Mouse (Mus musculus) stomach, postnatal 0 days (tissue): ENCODE measurements around the gene Flt3. TPM values are rescaled to one million over a fixed set of nuclear protein-coding genes. Genes with fewer than 3 reads are reported as not detected.

Source experiments
- ATAC-seq: fragments of 200-750 bp; cut with Nextera tagmentation; 2 replicates; pipeline ENCODE4 v1.8.0; 2017; ENCODE audit not compliant: low FRiP score, low TSS enrichment
- DNase-seq: peaks from one replicate; pipeline ENCODE4 v3.0.0-alpha.2; 2016; ENCODE audit warnings: low spot score
- H3K27ac ChIP-seq: fragments of 300-500 bp; sonication (generic); replicated peaks from 2 replicates; pipeline ENCODE4 v1.5.1; 2014; ENCODE audit warnings: mild to moderate bottlenecking, control low read depth
- H3K27me3 ChIP-seq: fragments of 300-500 bp; sonication (generic); 2 replicates; pipeline ENCODE4 v1.6.1; 2014; ENCODE audit warnings: low read length; ENCODE audit not compliant: control insufficient read depth, insufficient read depth
- H3K36me3 ChIP-seq: fragments of 300-500 bp; sonication (generic); 2 replicates; pipeline ENCODE4 v1.6.1; 2014; ENCODE audit warnings: low read length, mixed read lengths; ENCODE audit not compliant: control insufficient read depth, insufficient read depth
- H3K4me1 ChIP-seq: fragments of 300-500 bp; sonication (generic); replicated peaks from 2 replicates; pipeline ENCODE4 v1.6.1; 2014; ENCODE audit warnings: antibody characterized with exemption; ENCODE audit not compliant: control insufficient read depth, insufficient read depth
- H3K4me2 ChIP-seq: fragments of 300-500 bp; sonication (generic); replicated peaks from 2 replicates; pipeline ENCODE4 v1.6.1; 2014; ENCODE audit warnings: low read depth, mild to moderate bottlenecking, control low read depth, moderate library complexity
- H3K4me3 ChIP-seq: fragments of 300-500 bp; sonication (generic); 2 replicates; pipeline ENCODE4 v1.5.1; 2014; ENCODE audit warnings: low read depth, low read length, control low read depth
- H3K9ac ChIP-seq: fragments of 300-500 bp; sonication (generic); 2 replicates; pipeline ENCODE4 v1.6.1; 2014; ENCODE audit warnings: mild to moderate bottlenecking, low read length, control low read depth, mixed read lengths
- H3K9me3 ChIP-seq: fragments of 300-500 bp; sonication (generic); 2 replicates; pipeline ENCODE4 v1.6.1; 2016; ENCODE audit warnings: low read length; ENCODE audit not compliant: control insufficient read depth
- CTCF ChIP-seq: IDR thresholded peaks from 2 replicates; pipeline ENCODE4 v1.5.1; 2016; ENCODE audit warnings: antibody characterized with exemption, low read depth, mild to moderate bottlenecking, moderate library complexity
- EP300 ChIP-seq: optimal IDR thresholded peaks from 2 replicates; pipeline ENCODE3; 2016; ENCODE audit warnings: antibody characterized with exemption
- WGBS: fragments of 180-500 bp; shearing (Covaris S2); extraction: QIAGEN DNeasy Blood & Tissue Kit; methylation state at CpG from one replicate; pipeline ENCODE4 v1.1.7; 2014; 5-methylcytosine and 5-hydroxymethylcytosine counted together
- polyA plus RNA-seq: library from polyadenylated mRNA; unstranded; fragments of >200 nt; fragmentation: Nextera tagmentation; extraction: Ambion mirVana; gene quantifications from 2 replicates; pipeline ENCODE4 v1.2.1, GENCODE M21; 2015

Gene Flt3
- polyA plus RNA-seq, 1 experiment from 2014 or later, result 0.10 TPM

GRCm38 (mm10) chr5:147355788-147356187 lies 44.5 kb downstream of the Flt3 start:
- no peak for TF ChIP-seq CTCF
- TF ChIP-seq EP300, result no peak
- Histone ChIP-seq H3K9me3 (no peaks in the 10 kb centered on the region), H3K27ac (no peak overlapping the region), H3K4me2 (no peak overlapping the region), H3K27me3 (no peaks in the 10 kb centered on the region), H3K36me3 (no peaks in the 10 kb centered on the region), H3K4me1 (no peaks in the 10 kb centered on the region), H3K9ac (no peak overlapping the region), H3K4me3 (no peak overlapping the region)
- ATAC-seq (no peak), DNase-seq (no peak)
- WGBS, result 56% methylated on average over 3 of the region's 3 CpGs

GRCm38 (mm10) chr5:147354985-147355384 lies 45.3 kb downstream of the Flt3 start:
- Histone ChIP-seq H3K4me1 (no peaks in the 10 kb centered on the region), H3K4me2 (no peak overlapping the region), H3K27me3 (no peaks in the 10 kb centered on the region), H3K9me3 (no peaks in the 10 kb centered on the region), H3K9ac (no peak overlapping the region), H3K27ac (no peak overlapping the region), H3K36me3 (no peaks in the 10 kb centered on the region), H3K4me3 (no peak overlapping the region)
- TF ChIP-seq CTCF, result no peak
- TF ChIP-seq EP300, result no peak
- ATAC-seq (no peak), DNase-seq (no peak)
- 74% methylated on average over 8 of the region's 8 CpGs for WGBS

GRCm38 (mm10) chr5:147354161-147354780 lies 46.0 kb downstream of the Flt3 start:
- no peak overlapping the region for H3K27ac ChIP-seq
- H3K4me1 ChIP-seq, result no peaks in the 10 kb centered on the region
- no peak overlapping the region for H3K4me2 ChIP-seq
- 62% methylated on average over 17 of the region's 17 CpGs for WGBS
- no peak overlapping the region for H3K9ac ChIP-seq
- H3K4me3 ChIP-seq, result no peak overlapping the region
- DNase-seq (no peak), ATAC-seq (no peak)
- no peaks in the 10 kb centered on the region for H3K27me3 ChIP-seq
- no peaks in the 10 kb centered on the region for H3K36me3 ChIP-seq
- no peaks in the 10 kb centered on the region for H3K9me3 ChIP-seq
- no peak for TF ChIP-seq CTCF
- no peak for TF ChIP-seq EP300

GRCm38 (mm10) chr5:147351931-147352330 lies 48.4 kb downstream of the Flt3 start:
- H3K9me3 ChIP-seq, result no peaks in the 10 kb centered on the region
- no peak overlapping the region for H3K4me3 ChIP-seq
- no peak overlapping the region for H3K27ac ChIP-seq
- H3K27me3 ChIP-seq, result no peaks in the 10 kb centered on the region
- H3K36me3 ChIP-seq, result no peaks in the 10 kb centered on the region
- ATAC-seq (no peak), DNase-seq (no peak)
- H3K9ac ChIP-seq, result no peak overlapping the region
- no peak for TF ChIP-seq CTCF
- TF ChIP-seq EP300, result no peak
- no peaks in the 10 kb centered on the region for H3K4me1 ChIP-seq
- no peak overlapping the region for H3K4me2 ChIP-seq
- WGBS, result 87% methylated on average over 8 of the region's 8 CpGs

GRCm38 (mm10) chr5:147345981-147346380 lies 54.3 kb downstream of the Flt3 start:
- Histone ChIP-seq H3K9me3 (no peaks in the 10 kb centered on the region), H3K9ac (no peak overlapping the region), H3K4me1 (no peaks in the 10 kb centered on the region), H3K27ac (no peak overlapping the region), H3K36me3 (no peaks in the 10 kb centered on the region), H3K4me2 (no peak overlapping the region), H3K27me3 (no peaks in the 10 kb centered on the region), H3K4me3 (no peak overlapping the region)
- no peak for DNase-seq
- no peak for ATAC-seq
- 77% methylated on average over 1 of the region's 1 CpGs for WGBS
- TF ChIP-seq EP300 (no peak), CTCF (no peak)

GRCm38 (mm10) chr5:147343904-147344303 lies 56.4 kb downstream of the Flt3 start:
- 81% methylated on average over 10 of the region's 10 CpGs for WGBS
- H3K36me3 ChIP-seq, result no peaks in the 10 kb centered on the region
- no peak overlapping the region for H3K4me3 ChIP-seq
- H3K4me2 ChIP-seq, result no peak overlapping the region
- no peaks in the 10 kb centered on the region for H3K4me1 ChIP-seq
- no peak for ATAC-seq
- DNase-seq, result no peak
- no peaks in the 10 kb centered on the region for H3K9me3 ChIP-seq
- TF ChIP-seq CTCF (no peak), EP300 (no peak)
- H3K27ac ChIP-seq, result no peak overlapping the region
- H3K27me3 ChIP-seq, result no peaks in the 10 kb centered on the region
- H3K9ac ChIP-seq, result no peak overlapping the region
